Mouse (Mus musculus) skeletal muscle tissue, adult 2 months (tissue): ENCODE results near the gene Ikzf5.

ENCODE experiments used
- DNase-seq: peaks from one replicate; pipeline ENCODE4 v3.0.0-alpha.2; 2012; ENCODE audit warnings: low read depth, low spot score

The Ikzf5 gene

GRCm38 (mm10) chr7:131356105-131356504, 54.2 kb downstream of the Ikzf5 start:
- no peak for DNase-seq

DNA sequence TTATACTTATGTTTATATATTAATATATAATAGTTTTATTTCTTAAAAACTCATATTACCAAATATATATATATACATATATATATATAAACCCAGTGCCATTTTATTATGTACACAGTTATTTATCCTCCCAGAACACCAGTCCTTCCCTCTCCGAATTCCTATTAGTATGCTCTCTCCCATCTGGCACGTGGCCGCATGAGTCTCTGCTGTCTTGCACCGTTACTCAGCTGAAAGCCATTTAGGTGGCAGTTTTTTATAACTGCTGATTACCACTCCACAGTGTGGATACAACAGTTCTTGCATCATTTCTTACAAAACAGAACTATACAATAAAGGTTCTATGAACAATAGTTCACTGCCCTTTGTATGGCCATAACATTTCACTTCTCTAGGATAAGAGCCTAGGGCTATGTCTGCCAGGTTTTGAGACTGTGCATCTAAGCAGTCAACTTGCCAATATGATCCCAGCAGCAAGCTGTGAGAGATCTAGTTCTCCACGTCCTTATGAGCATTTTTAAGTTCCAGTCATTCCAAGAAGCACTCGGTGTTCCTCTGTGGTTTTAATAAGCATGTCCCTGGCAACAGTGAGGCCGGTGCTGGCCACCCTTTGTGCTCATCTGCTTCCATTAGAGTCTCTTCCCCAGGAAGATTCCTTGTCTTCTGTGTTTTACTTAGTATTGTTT, 64.3 kb downstream of the Ikzf5 start:
- peak; percentile 67 for DNase-seq
